Mouse (Mus musculus) thymus, postnatal 4 days (tissue): ENCODE data around the gene Olfr1413.

Source experiments
- DNase-seq: peaks from one replicate; pipeline ENCODE4 v3.0.0; 2021

The Olfr1413 gene

DNA sequence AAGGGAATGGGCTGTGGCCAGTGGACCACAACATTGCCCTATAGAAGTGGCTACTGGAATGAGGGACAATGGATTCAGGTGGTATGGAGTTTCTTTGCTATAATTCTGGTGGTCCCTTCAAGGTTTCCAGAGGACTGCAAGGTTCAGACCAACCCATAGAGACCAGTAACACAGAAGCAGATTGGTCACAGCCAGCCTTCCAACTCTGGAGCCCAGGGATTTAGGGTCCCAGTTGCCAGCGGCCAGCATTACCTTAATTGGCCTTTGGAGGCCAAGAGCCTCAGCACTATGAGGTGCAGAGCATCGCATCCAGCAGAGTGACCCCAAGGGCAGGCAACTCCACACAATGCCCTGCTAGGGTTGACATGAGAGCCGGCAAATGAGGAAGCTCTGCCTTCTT, at the start of gene Olfr1413:
Gene Olfr1413, plus strand, starts transcription at position 301 of the 400 bp plus-strand sequence.
- no peak for DNase-seq

DNA sequence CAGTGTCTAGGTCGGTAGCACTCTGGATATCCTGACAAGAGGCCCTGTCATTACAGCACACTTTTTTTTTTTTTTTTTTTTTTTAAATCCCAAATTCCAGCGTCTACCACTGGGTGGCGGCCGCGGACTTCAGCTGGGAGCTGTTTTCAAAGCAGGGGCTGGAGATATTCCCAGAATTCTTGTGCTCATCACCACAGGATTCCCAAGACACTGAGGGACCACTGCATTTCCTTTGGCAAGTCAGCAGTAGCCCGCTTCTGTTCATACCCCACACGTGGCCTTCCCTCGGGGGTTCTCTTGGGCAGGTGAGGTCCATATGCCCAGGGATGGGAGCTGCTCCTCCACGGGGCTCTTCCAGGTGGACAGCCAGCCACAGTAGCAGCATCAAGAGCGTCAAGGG, 49.7 kb upstream of the Olfr1413 start:
- peak; percentile 24 for DNase-seq

GRCm38 (mm10) chr1:92523764-92524163, 47.4 kb upstream of the Olfr1413 start:
- no peak for DNase-seq

DNA sequence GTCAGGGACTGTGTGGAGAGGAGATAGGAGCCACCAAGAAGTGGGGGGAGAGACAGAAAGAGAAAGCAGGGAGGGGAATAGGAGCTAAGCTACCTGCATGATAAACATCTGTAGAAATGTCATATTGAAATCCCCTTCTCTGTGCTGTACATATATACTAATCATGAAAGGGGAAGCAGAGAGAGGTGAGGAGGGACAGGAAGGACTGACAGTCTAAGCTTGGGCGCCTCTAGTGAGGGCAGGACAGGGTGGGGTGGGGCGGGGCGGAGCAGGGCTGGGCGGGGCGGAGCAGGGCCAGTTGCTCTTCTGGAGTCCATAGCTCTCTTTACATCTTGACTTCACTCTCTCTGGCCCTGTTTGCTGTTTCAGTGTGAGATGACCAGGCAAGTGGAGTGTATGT, 34.1 kb upstream of the Olfr1413 start:
- no peak for DNase-seq

DNA sequence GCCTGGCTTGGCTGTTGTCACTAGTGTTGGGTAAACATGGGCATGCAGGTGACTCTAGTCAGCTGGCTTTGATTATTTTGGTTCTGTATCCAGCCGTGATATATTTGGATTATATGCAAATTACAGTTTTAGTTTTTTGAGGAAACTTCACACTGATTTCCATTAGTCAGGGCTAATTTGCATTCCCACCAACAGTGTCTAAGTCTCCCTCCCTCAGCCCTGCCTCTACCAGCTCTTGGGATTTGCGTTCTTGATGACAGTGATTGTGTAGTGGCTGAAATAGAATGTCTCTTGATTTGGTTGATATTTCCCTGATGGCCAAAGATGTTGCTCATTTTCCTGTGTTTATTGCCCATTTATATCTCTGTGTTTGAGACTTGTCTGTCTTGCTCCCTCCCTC, 32.1 kb upstream of the Olfr1413 start:
- DNase-seq, result no peak

- DNase-seq, result no peak
These were observed 25.2 kb upstream of the Olfr1413 start for GRCm38 (mm10) chr1:92545929-92546328.

GRCm38 (mm10) chr1:92585479-92585878, 14.4 kb downstream of the Olfr1413 start, which contains the start of gene Olfr1412:
Gene Olfr1412, plus strand, starts transcription at chr1:92585779.
- no peak for DNase-seq

DNA sequence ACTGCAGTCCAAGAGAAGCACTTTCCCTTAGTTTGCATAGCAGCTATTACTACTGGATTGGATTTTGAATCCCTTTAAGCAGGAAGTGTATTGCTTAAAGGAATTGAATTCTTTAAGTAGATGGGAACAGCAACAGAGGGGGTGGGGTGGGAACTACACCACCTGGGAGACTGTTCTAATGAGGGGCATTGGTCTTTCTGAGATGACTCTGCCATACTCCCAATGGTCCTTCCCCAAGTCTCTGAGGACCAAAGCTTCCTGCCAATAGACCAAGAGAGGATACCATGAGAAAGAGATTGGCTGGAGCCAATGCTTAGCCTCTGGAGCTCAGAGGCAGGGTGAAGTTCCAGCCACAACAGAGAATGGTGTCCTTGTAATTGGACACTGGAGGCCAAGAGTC, 23.0 kb downstream of the Olfr1413 start, which contains the start of gene Olfr1411:
Gene Olfr1411, plus strand, starts transcription at position 301 of the 400 bp plus-strand sequence.
- DNase-seq, result no peak

DNA sequence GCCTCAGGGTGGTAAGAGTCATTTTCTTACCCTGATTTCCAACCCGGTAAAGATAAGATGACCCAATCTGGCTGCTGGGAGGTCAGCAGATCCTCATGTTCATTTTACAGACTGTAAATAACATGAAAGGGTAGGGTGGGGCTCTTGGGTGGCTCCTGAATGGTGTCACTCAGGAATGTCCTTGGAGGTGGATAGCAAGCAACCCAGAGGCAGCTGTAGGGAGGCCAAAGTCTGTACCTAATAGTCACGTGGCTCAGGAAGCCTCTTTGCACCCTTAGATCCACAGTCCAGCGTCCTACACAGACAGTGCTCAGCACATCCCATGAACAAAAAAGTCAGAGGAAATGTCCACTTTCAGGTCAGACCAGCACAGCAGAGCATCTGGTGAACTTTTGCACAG, 24.9 kb downstream of the Olfr1413 start:
- no peak for DNase-seq

DNA sequence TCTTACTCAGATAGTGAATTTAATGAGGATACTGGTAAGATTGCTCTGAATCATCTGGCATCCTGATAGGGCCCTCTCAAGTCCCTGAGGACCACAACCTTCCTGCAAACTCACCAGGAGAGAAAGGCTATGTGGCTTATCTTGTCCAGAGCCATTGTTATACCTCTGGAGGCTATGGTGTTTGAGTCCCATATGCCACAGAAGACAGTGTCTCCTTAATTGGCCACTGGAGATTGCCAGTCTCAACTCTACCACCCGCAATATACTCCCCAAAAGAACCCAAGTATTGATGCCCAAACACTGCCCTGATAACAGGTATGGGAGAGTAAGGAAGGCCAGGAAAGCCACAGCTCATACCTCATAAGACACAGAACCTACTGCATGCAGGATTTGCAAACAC, 34.4 kb downstream of the Olfr1413 start, which contains the start of gene Olfr1410:
Gene Olfr1410, plus strand, starts transcription at position 301 of the 400 bp plus-strand sequence.
- DNase-seq, result no peak

GRCm38 (mm10) chr1:92607711-92608110, 36.6 kb downstream of the Olfr1413 start:
- DNase-seq, result no peak

DNA sequence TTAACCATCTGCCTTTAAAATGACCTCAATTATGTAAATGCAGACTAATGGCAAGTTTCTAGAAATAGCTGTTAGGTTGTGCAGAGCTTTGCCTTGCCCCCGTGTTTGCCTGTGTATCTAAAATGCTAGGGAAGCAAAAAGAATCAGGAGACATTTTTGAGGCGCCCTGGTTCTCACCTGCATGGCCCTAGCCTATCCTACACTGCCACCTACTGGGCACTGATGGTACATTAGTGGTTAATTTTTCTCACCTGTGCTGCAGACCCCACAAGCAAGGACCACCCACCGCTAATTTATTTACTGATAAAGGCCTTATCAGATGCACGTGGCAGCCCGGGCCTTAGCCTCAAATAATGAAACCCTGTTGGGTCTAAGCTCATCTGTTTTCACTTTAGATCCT, 39.9 kb downstream of the Olfr1413 start:
- DNase-seq, result peak; percentile 75

- no peak for DNase-seq
These were observed 42.1 kb downstream of the Olfr1413 start for GRCm38 (mm10) chr1:92613175-92613574.

GRCm38 (mm10) chr1:92614516-92614915, 43.4 kb downstream of the Olfr1413 start:
- no peak for DNase-seq

- DNase-seq, result no peak
These were observed 44.9 kb downstream of the Olfr1413 start for GRCm38 (mm10) chr1:92616046-92616445.

DNA sequence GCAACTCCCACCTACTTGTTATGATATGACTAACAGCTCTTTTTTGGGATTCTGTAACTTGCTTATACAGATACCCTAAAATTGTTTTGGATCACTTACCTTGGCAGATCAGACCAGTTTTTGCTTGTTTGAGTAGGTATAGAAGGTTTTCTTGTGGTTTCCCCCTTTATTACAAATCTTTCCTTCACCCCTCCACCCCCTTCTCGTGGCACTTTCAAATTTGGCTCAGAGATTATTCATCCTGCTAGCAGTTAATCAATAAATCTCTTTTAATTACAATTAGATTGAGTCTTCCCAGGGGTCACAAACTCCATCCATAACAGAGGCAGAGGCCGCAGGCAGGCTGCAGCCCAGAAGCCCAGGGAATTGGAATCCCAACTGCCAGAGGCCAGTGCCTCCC, 46.4 kb downstream of the Olfr1413 start, which contains the start of gene Olfr12:
Gene Olfr12, plus strand, starts transcription at position 301 of the 400 bp plus-strand sequence.
- no peak for DNase-seq

DNA sequence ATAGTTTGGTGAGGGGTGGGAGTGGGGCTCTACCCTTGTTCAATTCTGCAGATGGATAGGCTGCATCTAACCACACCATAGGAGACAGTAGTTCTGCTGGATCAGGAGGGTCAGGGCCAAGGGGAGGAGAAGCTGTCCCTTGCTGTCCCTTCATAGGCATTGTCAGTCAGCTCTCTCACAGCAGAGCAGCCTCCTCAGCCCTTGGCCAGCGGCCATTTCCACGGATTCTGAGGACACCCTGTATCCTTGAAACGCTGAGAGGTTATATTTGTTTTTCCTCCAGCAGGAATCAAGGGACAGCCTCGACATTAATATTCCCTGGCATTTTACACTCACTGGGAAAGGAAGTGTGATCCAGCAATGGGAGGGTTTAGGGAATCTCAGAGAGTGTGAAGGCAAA, 47.2 kb downstream of the Olfr1413 start:
- no peak for DNase-seq
